Mouse (Mus musculus): ENCODE measurements around the gene Stxbp4.

GRCm38 (mm10) chr11:90548560-90548959 lies 89.3 kb downstream of the Stxbp4 start:
- TF ChIP-seq CTCF (IDR thresholded peaks at IDR 0.05; ENCODE audit: low read depth, low read length) (no peak), POLR2A (IDR thresholded peaks at IDR 0.05; ENCODE audit: borderline replicate concordance, low read depth, low read length) (no peak)
